Mouse (Mus musculus): Measurements from ENCODE around the gene Nrxn1. TPM values are rescaled to one million over a fixed set of nuclear protein-coding genes. Genes with fewer than 3 reads are reported as not detected.

Gene Nrxn1
- polyA plus RNA-seq, 1 experiment, result 2.4 TPM

DNA sequence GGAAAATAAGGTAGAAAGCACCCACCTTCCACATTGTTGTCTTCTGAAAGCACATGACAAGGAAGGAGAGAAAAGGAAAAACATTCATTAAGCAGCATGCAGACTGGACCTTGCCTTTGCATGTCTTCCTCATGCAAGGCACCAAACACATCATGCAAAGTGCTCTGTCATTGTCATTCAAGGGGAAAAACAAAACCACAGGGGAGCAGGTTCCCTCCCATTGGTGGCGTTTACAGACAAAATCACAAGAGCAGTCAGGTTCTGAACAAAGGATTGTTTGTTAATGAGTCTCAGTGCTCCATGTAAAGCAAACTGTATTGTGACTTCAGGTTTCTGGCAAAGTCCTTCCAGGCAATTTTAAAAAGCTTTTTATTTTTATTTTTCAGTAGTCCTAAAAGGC is 97.4 kb downstream of the Nrxn1 start:
- no peak overlapping the region for H3K4me3 ChIP-seq (replicated peaks; ENCODE audit: extremely low read depth, low read depth, low read length)
- DNase-seq, result no peak
- TF ChIP-seq CTCF (IDR thresholded peaks at IDR 0.05; ENCODE audit: insufficient read depth, low read length) (no peak), POLR2A (IDR thresholded peaks at IDR 0.05; ENCODE audit: borderline replicate concordance, extremely low read depth, low read depth, low read length) (no peak)
- no peaks in the 10 kb centered on the region for H3K4me1 ChIP-seq (ENCODE audit: control insufficient read depth, insufficient read depth, low read length)
- 24% methylated on average over 1 of the region's 1 CpGs for WGBS

DNA sequence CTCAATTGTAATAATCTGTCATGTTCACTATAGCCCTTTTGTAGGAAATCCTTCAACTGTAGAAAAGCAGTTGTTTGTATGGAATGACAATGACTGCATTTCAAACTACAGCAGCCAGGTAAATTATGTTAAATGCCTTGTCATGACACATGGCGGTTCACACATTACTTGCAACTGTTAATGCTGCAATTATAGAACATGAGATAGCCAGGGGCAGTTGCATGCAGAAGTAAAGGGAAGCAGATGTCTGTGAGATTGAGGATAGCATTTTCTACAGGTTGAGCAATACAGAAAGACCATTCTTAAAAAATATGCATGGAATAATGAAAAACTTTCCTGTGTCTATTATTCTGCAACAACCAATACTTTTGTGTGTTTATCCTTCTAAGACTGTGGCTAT is 98.6 kb downstream of the Nrxn1 start:
- WGBS, result 69% methylated on average over 1 of the region's 1 CpGs
- H3K4me3 ChIP-seq (replicated peaks; ENCODE audit: extremely low read depth, low read depth, low read length), result no peak overlapping the region
- no peak for DNase-seq
- TF ChIP-seq CTCF (IDR thresholded peaks at IDR 0.05; ENCODE audit: insufficient read depth, low read length) (no peak), POLR2A (IDR thresholded peaks at IDR 0.05; ENCODE audit: borderline replicate concordance, extremely low read depth, low read depth, low read length) (no peak)
- no peaks in the 10 kb centered on the region for H3K4me1 ChIP-seq (ENCODE audit: control insufficient read depth, insufficient read depth, low read length)

DNA sequence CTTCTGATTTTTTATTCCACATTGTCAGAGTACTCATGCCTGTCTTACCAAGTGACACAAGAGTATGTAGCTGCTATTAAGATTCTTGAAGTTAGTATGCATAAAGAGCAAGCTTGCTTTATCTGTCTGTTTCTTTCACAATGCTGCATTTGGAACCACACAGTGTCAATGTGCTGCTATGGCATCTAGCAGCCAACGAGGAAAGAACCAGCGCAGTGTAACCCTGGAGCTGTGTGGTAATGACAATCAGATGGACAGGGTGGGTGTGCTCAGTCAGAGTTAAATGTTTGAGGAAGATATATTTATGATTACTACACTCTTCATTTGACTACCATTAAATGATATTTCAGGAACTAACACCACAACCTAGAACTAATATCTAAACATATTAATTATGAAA is 102.1 kb downstream of the Nrxn1 start:
- WGBS, result 75% methylated on average over 2 of the region's 2 CpGs
- no peaks in the 10 kb centered on the region for H3K4me1 ChIP-seq (ENCODE audit: control insufficient read depth, insufficient read depth, low read length)
- DNase-seq, result no peak
- no peak overlapping the region for H3K4me3 ChIP-seq (replicated peaks; ENCODE audit: extremely low read depth, low read depth, low read length)
- no peak for TF ChIP-seq CTCF (IDR thresholded peaks at IDR 0.05; ENCODE audit: insufficient read depth, low read length)
- TF ChIP-seq POLR2A (IDR thresholded peaks at IDR 0.05; ENCODE audit: borderline replicate concordance, extremely low read depth, low read depth, low read length), result no peak

DNA sequence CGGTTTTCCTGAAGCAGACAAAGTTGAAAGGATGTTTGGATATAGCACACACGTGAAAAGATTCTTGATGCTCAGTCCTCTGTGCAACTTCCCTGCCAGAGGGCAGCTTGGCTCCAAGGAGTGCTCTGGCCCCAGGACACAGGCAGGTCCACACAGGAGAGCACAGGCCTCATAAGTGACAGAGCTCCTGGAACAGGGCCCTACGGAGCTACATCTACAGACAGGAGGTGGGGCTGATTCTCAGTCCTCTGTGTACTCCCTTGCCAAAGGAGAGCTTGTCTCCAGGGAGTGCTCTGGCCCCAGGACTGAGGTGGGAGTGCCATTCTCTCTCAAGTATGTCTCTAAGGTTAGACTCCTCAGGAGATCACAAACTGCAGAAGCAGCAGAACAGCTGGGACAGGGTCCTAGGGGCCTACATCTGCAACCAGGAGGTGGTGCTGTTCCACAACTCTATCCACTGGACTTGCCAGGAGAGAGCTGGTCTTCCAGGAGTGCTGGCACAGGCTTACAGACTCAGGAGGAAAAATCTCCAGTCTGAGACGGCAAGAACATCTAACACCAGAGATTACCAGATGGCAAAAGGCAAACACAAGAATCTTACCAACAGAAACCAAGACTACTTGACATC is 129.9 kb downstream of the Nrxn1 start:
- TF ChIP-seq POLR2A (IDR thresholded peaks at IDR 0.05; ENCODE audit: borderline replicate concordance, extremely low read depth, low read depth, low read length), result no peak
- peak; percentile 32; the same call in 1 of the 2 replicates for TF ChIP-seq CTCF (IDR thresholded peaks at IDR 0.05; ENCODE audit: insufficient read depth, low read length)
- Histone ChIP-seq H3K4me3 (replicated peaks; ENCODE audit: extremely low read depth, low read depth, low read length) (no peak overlapping the region), H3K4me1 (ENCODE audit: control insufficient read depth, insufficient read depth, low read length) (no peaks in the 10 kb centered on the region)
- no peak for DNase-seq
- WGBS, result 55% methylated on average over 4 of the region's 4 CpGs

DNA sequence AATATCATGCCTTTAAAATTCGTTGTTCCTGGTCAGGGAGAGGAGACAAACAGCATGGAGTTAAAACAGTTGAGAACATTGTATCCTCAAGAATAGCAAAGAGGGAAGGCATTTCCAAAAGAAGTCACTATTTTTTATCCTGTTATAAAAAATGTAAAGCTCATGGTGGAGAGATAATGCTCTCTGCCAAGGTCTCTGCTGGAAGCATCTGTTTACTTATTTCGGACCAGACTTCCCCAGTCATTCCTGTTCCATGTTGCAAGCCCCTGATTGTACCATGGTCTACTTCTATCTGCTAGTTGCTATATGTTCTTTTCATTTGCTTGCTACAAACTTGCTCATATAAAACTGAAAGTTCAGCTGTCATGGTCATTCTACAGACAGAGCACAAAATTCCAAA is 137.7 kb downstream of the Nrxn1 start:
- TF ChIP-seq CTCF (IDR thresholded peaks at IDR 0.05; ENCODE audit: insufficient read depth, low read length) (no peak), POLR2A (IDR thresholded peaks at IDR 0.05; ENCODE audit: borderline replicate concordance, extremely low read depth, low read depth, low read length) (no peak)
- Histone ChIP-seq H3K4me3 (replicated peaks; ENCODE audit: extremely low read depth, low read depth, low read length) (no peak overlapping the region), H3K4me1 (ENCODE audit: control insufficient read depth, insufficient read depth, low read length) (no peaks in the 10 kb centered on the region)
- no peak for DNase-seq
- WGBS, result 61% methylated on average over 2 of the region's 2 CpGs

DNA sequence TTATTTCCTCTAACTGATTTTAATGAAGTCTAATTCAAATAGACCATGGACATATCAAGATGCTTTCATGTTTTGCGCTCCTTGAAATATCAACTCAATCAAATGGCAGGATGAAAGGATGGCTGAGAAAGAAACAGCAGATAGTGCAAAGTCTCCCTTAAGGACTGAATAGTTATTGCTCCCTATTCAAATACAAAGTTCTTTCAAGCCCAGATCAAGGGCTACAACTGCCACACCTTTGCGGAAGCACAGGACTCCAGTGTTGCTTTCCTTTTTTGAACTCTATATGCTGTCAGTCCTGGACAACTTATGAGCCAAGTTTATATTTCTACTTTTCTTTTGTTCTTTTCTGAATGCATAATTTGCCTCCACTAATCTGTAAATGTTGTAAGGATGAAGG is 157.9 kb downstream of the Nrxn1 start:
- WGBS, result 92% methylated on average over 2 of the region's 2 CpGs
- Histone ChIP-seq H3K4me3 (replicated peaks; ENCODE audit: extremely low read depth, low read depth, low read length) (no peak overlapping the region), H3K4me1 (ENCODE audit: control insufficient read depth, insufficient read depth, low read length) (no peaks in the 10 kb centered on the region)
- TF ChIP-seq CTCF (IDR thresholded peaks at IDR 0.05; ENCODE audit: insufficient read depth, low read length), result no peak
- TF ChIP-seq POLR2A (IDR thresholded peaks at IDR 0.05; ENCODE audit: borderline replicate concordance, extremely low read depth, low read depth, low read length), result no peak
- DNase-seq, result no peak

DNA sequence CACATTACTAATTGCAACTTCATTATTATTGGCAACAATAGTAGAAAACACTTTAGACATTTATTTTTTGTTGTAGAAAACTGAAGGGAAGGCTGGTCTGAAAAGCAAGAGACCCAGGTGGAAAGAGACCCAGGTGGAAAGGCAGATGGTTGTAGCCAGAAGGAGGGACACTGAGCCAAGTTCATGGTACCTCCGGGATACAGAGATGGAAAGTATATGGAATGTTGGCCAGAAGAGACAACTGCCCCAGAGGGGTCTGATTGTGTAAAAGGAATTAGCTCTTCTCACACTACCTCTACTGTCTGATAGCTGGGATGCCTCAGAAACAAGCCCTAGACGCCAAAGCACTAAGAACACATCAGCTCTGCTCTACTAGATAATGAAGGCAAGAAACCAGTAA is 179.6 kb downstream of the Nrxn1 start:
- 72% methylated on average over 2 of the region's 2 CpGs for WGBS

DNA sequence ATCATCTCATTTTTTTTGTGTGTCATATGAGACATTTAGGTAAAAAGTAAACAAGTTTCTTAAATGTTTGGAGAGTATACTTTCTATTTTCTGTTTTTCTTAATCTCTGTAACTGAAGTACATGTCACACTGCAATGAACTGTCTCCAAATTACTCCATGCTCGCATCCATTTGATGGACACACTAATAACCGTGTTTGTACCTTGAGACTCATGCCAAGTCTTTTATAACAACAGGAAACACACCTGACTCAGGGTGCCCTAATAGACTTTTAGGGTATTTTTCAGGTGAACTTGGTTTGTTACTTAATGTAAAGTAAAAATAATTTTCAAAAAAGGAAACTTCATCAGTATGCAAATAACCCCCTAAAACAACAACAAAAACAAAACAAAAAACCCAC is 180.1 kb downstream of the Nrxn1 start:
- no peak for TF ChIP-seq CTCF (IDR thresholded peaks at IDR 0.05; ENCODE audit: insufficient read depth, low read length)
- TF ChIP-seq POLR2A (IDR thresholded peaks at IDR 0.05; ENCODE audit: borderline replicate concordance, extremely low read depth, low read depth, low read length), result no peak
- WGBS, result 72% methylated on average over 2 of the region's 2 CpGs
- Histone ChIP-seq H3K4me3 (replicated peaks; ENCODE audit: extremely low read depth, low read depth, low read length) (no peak overlapping the region), H3K4me1 (ENCODE audit: control insufficient read depth, insufficient read depth, low read length) (no peaks in the 10 kb centered on the region)
- DNase-seq, result no peak

More for the DNA sequence above, 179.6 kb downstream of the Nrxn1 start:
- Histone ChIP-seq H3K4me3 (replicated peaks; ENCODE audit: extremely low read depth, low read depth, low read length) (no peak overlapping the region), H3K4me1 (ENCODE audit: control insufficient read depth, insufficient read depth, low read length) (no peaks in the 10 kb centered on the region)
- TF ChIP-seq POLR2A (IDR thresholded peaks at IDR 0.05; ENCODE audit: borderline replicate concordance, extremely low read depth, low read depth, low read length), result no peak
- TF ChIP-seq CTCF (IDR thresholded peaks at IDR 0.05; ENCODE audit: insufficient read depth, low read length), result no peak
- DNase-seq, result no peak

DNA sequence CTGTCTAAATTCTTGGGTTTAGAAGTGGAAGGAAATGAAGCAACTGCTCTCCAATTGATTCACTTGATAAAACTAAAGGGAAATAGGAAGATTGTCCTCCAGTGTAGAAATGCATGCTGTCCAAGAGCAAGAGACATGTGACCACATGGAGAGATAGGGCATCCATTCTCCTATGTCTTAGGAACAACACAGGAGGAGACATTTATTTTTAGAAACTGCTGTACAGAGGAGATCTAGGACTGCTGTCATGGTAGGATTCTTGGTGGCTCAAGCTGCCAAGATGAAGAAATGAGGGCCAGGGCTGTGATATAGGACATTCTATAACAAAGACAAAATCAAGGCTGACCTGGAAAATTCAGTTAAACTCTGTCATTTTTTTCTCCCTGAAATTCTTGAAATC is 180.5 kb downstream of the Nrxn1 start:
- no peak for TF ChIP-seq POLR2A (IDR thresholded peaks at IDR 0.05; ENCODE audit: borderline replicate concordance, extremely low read depth, low read depth, low read length)
- no peak for TF ChIP-seq CTCF (IDR thresholded peaks at IDR 0.05; ENCODE audit: insufficient read depth, low read length)

More for the DNA sequence above, 180.5 kb downstream of the Nrxn1 start:
- Histone ChIP-seq H3K4me3 (replicated peaks; ENCODE audit: extremely low read depth, low read depth, low read length) (no peak overlapping the region), H3K4me1 (ENCODE audit: control insufficient read depth, insufficient read depth, low read length) (no peaks in the 10 kb centered on the region)
- no peak for DNase-seq
